Mouse (Mus musculus): ENCODE data around the gene Tmem123.

GRCm38 (mm10) chr9:7748881-7749280 is 15.0 kb upstream of the Tmem123 start:
- TF ChIP-seq CTCF (IDR thresholded peaks at IDR 0.05; ENCODE audit: control insufficient read depth, insufficient read depth, insufficient read length): no peak
- no peak for TF ChIP-seq MAX (IDR thresholded peaks at IDR 0.05)
